Mouse (Mus musculus) ES-CJ7 (cell line): Measurements from ENCODE around the gene Gm6356.
"Not testable (repeated sequence)": the region's sequence is repeated elsewhere in the genome, so short reads cannot be mapped to it uniquely, and the experiment has no call there.

Experiments
- DNase-seq: peaks from one replicate; pipeline ENCODE4 v3.0.0; 2011; ENCODE audit warnings: low read depth, low spot score

The Gm6356 gene

GRCm38 (mm10) chr14:6973718-6974117 is at the start of gene Gm6356:
Gene Gm6356 (minus strand): TSS chr14:6973818.
- not testable (repeated sequence) for DNase-seq
